Mouse (Mus musculus) small intestine, adult 2 months (tissue): ENCODE measurements around the gene Prkag1.

Experiments used
- CTCF ChIP-seq: fragments of 200-500 bp; IDR thresholded peaks from 2 replicates; pipeline ENCODE4 v1.5.1; 2012; ENCODE audit warnings: low read depth, mild to moderate bottlenecking, control low read depth, inconsistent platforms, low read length, moderate library complexity, mixed read lengths; ENCODE audit not compliant: insufficient replicate concordance, insufficient read length; ENCODE audit errors: extremely low read depth
- POLR2A ChIP-seq: fragments of 200-500 bp; IDR thresholded peaks from 2 replicates; pipeline ENCODE4 v1.6.1; 2012; ENCODE audit warnings: low read depth, mild to moderate bottlenecking, control low read depth, inconsistent platforms, low read length, moderate library complexity

DNA sequence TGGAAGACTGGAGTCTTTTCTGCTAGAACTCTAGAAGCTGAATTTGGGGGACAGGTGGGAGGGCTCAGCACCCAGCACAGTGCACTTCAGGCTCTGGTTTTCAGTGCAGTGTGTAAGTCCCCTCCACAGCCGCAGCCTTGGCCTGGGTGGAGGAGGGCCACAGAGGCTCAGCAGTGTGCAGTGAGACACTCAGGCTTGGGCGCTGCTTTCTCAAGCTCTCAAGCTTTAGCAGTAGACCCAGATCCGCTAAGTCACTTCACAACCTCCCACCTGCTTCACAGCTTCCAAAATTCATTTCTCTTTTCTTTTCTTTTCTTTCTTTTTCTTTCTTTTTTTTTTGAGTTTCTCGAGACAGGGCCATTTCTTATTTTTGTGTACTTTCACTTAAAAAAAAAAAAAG, 10.4 kb downstream of the Prkag1 start:
- no peak for TF ChIP-seq CTCF
- TF ChIP-seq POLR2A: no peak
